Mouse (Mus musculus): ENCODE measurements around the gene Anapc16.

Gene Anapc16

GRCm38 (mm10) chr10:60002673-60003212 is at the start of gene Anapc16, which contains the start of gene Ascc1:
Anapc16 (minus strand) TSS chr10:60003135.
Ascc1 (plus strand) TSS chr10:60002805.
- peak; percentile 96 for DNase-seq (ENCODE audit: low read depth, low spot score)

- DNase-seq (ENCODE audit: low read depth, low spot score), result no peak
These were observed 47.6 kb upstream of the Anapc16 start for GRCm38 (mm10) chr10:60050581-60050980.

GRCm38 (mm10) chr10:60046696-60047095 is 43.8 kb upstream of the Anapc16 start:
- peak; percentile 60 for DNase-seq (ENCODE audit: low read depth, low spot score)

- no peak for DNase-seq (ENCODE audit: low read depth, low spot score)
These were observed 39.5 kb upstream of the Anapc16 start for GRCm38 (mm10) chr10:60042350-60042922.

GRCm38 (mm10) chr10:60035744-60036143 is 32.8 kb upstream of the Anapc16 start:
- no peak for DNase-seq (ENCODE audit: low read depth, low spot score)

GRCm38 (mm10) chr10:60034621-60035020 is 31.7 kb upstream of the Anapc16 start:
- no peak for DNase-seq (ENCODE audit: low read depth, low spot score)

- DNase-seq (ENCODE audit: low read depth, low spot score), result no peak
These were observed 30.1 kb upstream of the Anapc16 start for GRCm38 (mm10) chr10:60033064-60033463.

GRCm38 (mm10) chr10:60032622-60033021 is 29.7 kb upstream of the Anapc16 start:
- DNase-seq (ENCODE audit: low read depth, low spot score), result no peak

- DNase-seq (ENCODE audit: low read depth, low spot score), result no peak
These were observed 29.1 kb upstream of the Anapc16 start for GRCm38 (mm10) chr10:60031985-60032384.

- DNase-seq (ENCODE audit: low read depth, low spot score), result no peak
These were observed 28.6 kb upstream of the Anapc16 start for GRCm38 (mm10) chr10:60031562-60031961.

- no peak for DNase-seq (ENCODE audit: low read depth, low spot score)
These were observed 26.5 kb upstream of the Anapc16 start for GRCm38 (mm10) chr10:60029387-60029786.

GRCm38 (mm10) chr10:60028979-60029378 is 26.0 kb upstream of the Anapc16 start:
- DNase-seq (ENCODE audit: low read depth, low spot score), result no peak

- no peak for DNase-seq (ENCODE audit: low read depth, low spot score)
These were observed 25.2 kb upstream of the Anapc16 start for GRCm38 (mm10) chr10:60028181-60028580.

- no peak for DNase-seq (ENCODE audit: low read depth, low spot score)
These were observed 24.7 kb upstream of the Anapc16 start for GRCm38 (mm10) chr10:60027619-60028084.

- DNase-seq (ENCODE audit: low read depth, low spot score), result no peak
These were observed 23.9 kb upstream of the Anapc16 start for GRCm38 (mm10) chr10:60026759-60027395.

GRCm38 (mm10) chr10:60023751-60024150 is 20.8 kb upstream of the Anapc16 start:
- DNase-seq (ENCODE audit: low read depth, low spot score), result no peak

GRCm38 (mm10) chr10:60019299-60019698 is 16.4 kb upstream of the Anapc16 start:
- no peak for DNase-seq (ENCODE audit: low read depth, low spot score)

GRCm38 (mm10) chr10:60016223-60016622 is 13.3 kb upstream of the Anapc16 start:
- no peak for DNase-seq (ENCODE audit: low read depth, low spot score)

- no peak for DNase-seq (ENCODE audit: low read depth, low spot score)
These were observed 6.2 kb upstream of the Anapc16 start for GRCm38 (mm10) chr10:60009115-60009514.

GRCm38 (mm10) chr10:60005264-60005663 is 2.3 kb upstream of the Anapc16 start:
- DNase-seq (ENCODE audit: low read depth, low spot score), result no peak

- DNase-seq (ENCODE audit: low read depth, low spot score), result no peak
These were observed 912 bp upstream of the Anapc16 start for GRCm38 (mm10) chr10:60003847-60004246.

GRCm38 (mm10) chr10:60003213-60003752 is 348 bp upstream of the Anapc16 start:
- DNase-seq (ENCODE audit: low read depth, low spot score), result no peak

- DNase-seq (ENCODE audit: low read depth, low spot score), result no peak
These were observed 732 bp downstream of the Anapc16 start for GRCm38 (mm10) chr10:60002203-60002602.
